Mouse (Mus musculus) embryonic facial prominence, embryonic 13.5 days (tissue): ENCODE results near the gene Glipr2. TPM values are rescaled to one million over a fixed set of nuclear protein-coding genes. Genes with fewer than 3 reads are reported as not detected.

Experiments used
- polyA plus RNA-seq: library from polyadenylated mRNA; unstranded; fragments of >200 nt; fragmentation: Nextera tagmentation; extraction: Ambion mirVana; gene quantifications from 2 replicates; pipeline ENCODE4 v1.2.1, GENCODE M21; 2015

The Glipr2 gene
- polyA plus RNA-seq, 1 experiment from 2014 or later: 63.0 TPM

Other genes starting within 250 kb of the Glipr2 start
- gene Olfr71, start 247.1 kb upstream of the Glipr2 start, polyA plus RNA-seq: not detected in 2 replicates
- 0.18 and 0.23 TPM in 2 replicates for gene Hrct1, start 230.2 kb upstream of the Glipr2 start, polyA plus RNA-seq
- gene Spaar, start 227.4 kb upstream of the Glipr2 start, polyA plus RNA-seq: 0.06 and 0.17 TPM in 2 replicates
- gene Olfr159, start 186.4 kb upstream of the Glipr2 start, polyA plus RNA-seq: not detected in 2 replicates
- not detected in 2 replicates for gene Olfr156, start 133.5 kb upstream of the Glipr2 start, polyA plus RNA-seq
- gene Olfr157, start 117.2 kb upstream of the Glipr2 start, polyA plus RNA-seq: 0.14 TPM in 1 of 2 replicates, not detected in the other
- gene Olfr155, start 105.8 kb upstream of the Glipr2 start, polyA plus RNA-seq: not detected in 2 replicates
- 28.9 and 33.6 TPM in 2 replicates for gene Reck, start 81.9 kb upstream of the Glipr2 start, polyA plus RNA-seq
- not detected in 2 replicates for gene Ccin, start 26.1 kb downstream of the Glipr2 start, polyA plus RNA-seq
- gene Clta, start 47.1 kb downstream of the Glipr2 start, polyA plus RNA-seq: 252 and 284 TPM in 2 replicates
- gene Gne, start 126.8 kb downstream of the Glipr2 start, polyA plus RNA-seq: 20.2 and 23.6 TPM in 2 replicates